Mouse (Mus musculus): Measurements from ENCODE around the gene Nacc1. TPM values are rescaled to one million over a fixed set of nuclear protein-coding genes. Genes with fewer than 3 reads are reported as not detected.

Nacc1 gene
- total and polyA plus RNA-seq, 3 experiments, result 30.5 to 45.3 (median 31.0) TPM

- Histone ChIP-seq H3K4me3 (no peak overlapping the region), H3K9ac (ENCODE audit: low read depth, low read length) (no peak overlapping the region), H3K27me3 (ENCODE audit: control insufficient read depth, insufficient read depth, low read length) (no peaks in the 10 kb centered on the region), H3K79me2 (replicated peaks; ENCODE audit: control insufficient read depth, insufficient read depth, low read length) (no peaks in the 10 kb centered on the region), H3K36me3 (ENCODE audit: control insufficient read depth, insufficient read depth, low read length) (no peaks in the 10 kb centered on the region), H3K4me1 (ENCODE audit: control insufficient read depth, insufficient read depth, low read length) (peaks cover 20% of the 10 kb centered on the region), H3K27ac (peak overlapping the region; percentile 90)
- DNase-seq, result no peak
- 63% methylated on average over 5 of the region's 5 CpGs for WGBS
- intact Hi-C loops (cut with DNase I), result loop anchor here (2.0 kb wide), 1 partner anchor 40 kb away; no protein-coding TSS in a partner anchor
- TF ChIP-seq EP300 (IDR thresholded peaks at IDR 0.05; ENCODE audit: insufficient read depth, low read depth, low read length) (no peak), POLR2A (IDR thresholded peaks at IDR 0.05; ENCODE audit: insufficient read depth, low read depth, low read length) (no peak), CTCF (IDR thresholded peaks at IDR 0.05) (no peak)
Observed at GRCm38 (mm10) chr8:84700526-84700925, 12.9 kb upstream of the Nacc1 start.

GRCm38 (mm10) chr8:84699861-84700322, 12.2 kb upstream of the Nacc1 start:
- Histone ChIP-seq H3K9ac (ENCODE audit: low read depth, low read length) (no peak overlapping the region; the same call in 1 of the 2 replicates), H3K27me3 (ENCODE audit: control insufficient read depth, insufficient read depth, low read length) (no peaks in the 10 kb centered on the region), H3K4me1 (ENCODE audit: control insufficient read depth, insufficient read depth, low read length) (peaks cover 19% of the 10 kb centered on the region), H3K4me3 (no peak overlapping the region), H3K36me3 (ENCODE audit: control insufficient read depth, insufficient read depth, low read length) (no peaks in the 10 kb centered on the region), H3K79me2 (replicated peaks; ENCODE audit: control insufficient read depth, insufficient read depth, low read length) (no peaks in the 10 kb centered on the region), H3K27ac (peak overlapping the region; percentile 90)
- intact Hi-C loops (cut with DNase I), result loop anchor here (2.0 kb wide), 1 partner anchor 39 kb away; no protein-coding TSS in a partner anchor
- peak; percentile 77 to 89 for DNase-seq
- TF ChIP-seq EP300 (IDR thresholded peaks at IDR 0.05; ENCODE audit: insufficient read depth, low read depth, low read length) (peak; percentile 99), CTCF (IDR thresholded peaks at IDR 0.05) (peak; percentile 94), POLR2A (IDR thresholded peaks at IDR 0.05; ENCODE audit: insufficient read depth, low read depth, low read length) (peak; percentile 89)
- 36% methylated on average over 7 of the region's 7 CpGs for WGBS

- DNase-seq, result peak; percentile 84 to 87
- H3K4me3 ChIP-seq, result peak overlapping the region; percentile 29; the same call in 1 of the 2 replicates
- TF ChIP-seq EP300 (IDR thresholded peaks at IDR 0.05; ENCODE audit: insufficient read depth, low read depth, low read length) (0 out of 2 replicates have a peak, but pooled peaks have one; percentile 43), POLR2A (IDR thresholded peaks at IDR 0.05; ENCODE audit: insufficient read depth, low read depth, low read length) (no peak), CTCF (IDR thresholded peaks at IDR 0.05) (no peak)
- no peaks in the 10 kb centered on the region for H3K27me3 ChIP-seq (ENCODE audit: control insufficient read depth, insufficient read depth, low read length)
- H3K79me2 ChIP-seq (replicated peaks; ENCODE audit: control insufficient read depth, insufficient read depth, low read length), result no peaks in the 10 kb centered on the region
- peak overlapping the region; percentile 54 for H3K9ac ChIP-seq (ENCODE audit: low read depth, low read length)
- WGBS, result 31% methylated on average over 9 of the region's 9 CpGs
- intact Hi-C loops (cut with DNase I), result no loop called here
- H3K36me3 ChIP-seq (ENCODE audit: control insufficient read depth, insufficient read depth, low read length), result no peaks in the 10 kb centered on the region
- H3K4me1 ChIP-seq (ENCODE audit: control insufficient read depth, insufficient read depth, low read length), result peaks cover 18% of the 10 kb centered on the region
- peak overlapping the region; percentile 90 for H3K27ac ChIP-seq
Observed at GRCm38 (mm10) chr8:84698929-84699401, 11.3 kb upstream of the Nacc1 start.

GRCm38 (mm10) chr8:84698288-84698687, 10.6 kb upstream of the Nacc1 start:
- Histone ChIP-seq H3K79me2 (replicated peaks; ENCODE audit: control insufficient read depth, insufficient read depth, low read length) (no peaks in the 10 kb centered on the region), H3K4me1 (ENCODE audit: control insufficient read depth, insufficient read depth, low read length) (peaks cover 14% of the 10 kb centered on the region), H3K9ac (ENCODE audit: low read depth, low read length) (no peak overlapping the region), H3K36me3 (ENCODE audit: control insufficient read depth, insufficient read depth, low read length) (no peaks in the 10 kb centered on the region), H3K27ac (peak overlapping the region; percentile 90), H3K27me3 (ENCODE audit: control insufficient read depth, insufficient read depth, low read length) (no peaks in the 10 kb centered on the region), H3K4me3 (no peak overlapping the region)
- whole genome bisulfite sequencing, result 83% methylated on average over 5 of the region's 5 CpGs
- no peak for DNase-seq
- intact Hi-C loops (cut with DNase I), result no loop called here
- TF ChIP-seq CTCF (IDR thresholded peaks at IDR 0.05) (no peak), POLR2A (IDR thresholded peaks at IDR 0.05; ENCODE audit: insufficient read depth, low read depth, low read length) (no peak), EP300 (IDR thresholded peaks at IDR 0.05; ENCODE audit: insufficient read depth, low read depth, low read length) (no peak)

GRCm38 (mm10) chr8:84697166-84698130, 9.8 kb upstream of the Nacc1 start:
- no peaks in the 10 kb centered on the region for H3K36me3 ChIP-seq (ENCODE audit: control insufficient read depth, insufficient read depth, low read length)
- H3K9ac ChIP-seq (ENCODE audit: low read depth, low read length), result no peak overlapping the region
- no peaks in the 10 kb centered on the region for H3K27me3 ChIP-seq (ENCODE audit: control insufficient read depth, insufficient read depth, low read length)
- DNase-seq, result no peak
- no peak overlapping the region for H3K4me3 ChIP-seq
- H3K4me1 ChIP-seq (ENCODE audit: control insufficient read depth, insufficient read depth, low read length), result peaks cover 14% of the 10 kb centered on the region
- H3K27ac ChIP-seq, result no peak overlapping the region
- H3K79me2 ChIP-seq (replicated peaks; ENCODE audit: control insufficient read depth, insufficient read depth, low read length), result no peaks in the 10 kb centered on the region; the same call in 1 of the 2 replicates
- TF ChIP-seq EP300 (IDR thresholded peaks at IDR 0.05; ENCODE audit: insufficient read depth, low read depth, low read length), result no peak
- no peak for TF ChIP-seq POLR2A (IDR thresholded peaks at IDR 0.05; ENCODE audit: insufficient read depth, low read depth, low read length)
- peak; percentile 73 for TF ChIP-seq CTCF (IDR thresholded peaks at IDR 0.05)
- intact Hi-C loops (cut with DNase I), result no loop called here
- 88% methylated on average over 14 of the region's 14 CpGs for WGBS
